Mouse (Mus musculus): ENCODE measurements around the gene Ssrp1. TPM values are rescaled to one million over a fixed set of nuclear protein-coding genes. Genes with fewer than 3 reads are reported as not detected.
A peak's percentile ranks its signal among the peaks of the same experiment; 100 is the strongest.

Ssrp1 gene
- 199 and 216 TPM in 2 replicates for polyA plus RNA-seq (2015; fragmentation: Nextera tagmentation; extraction: Ambion mirVana)

- peak; percentile 87 for DNase-seq
- under 1% methylated on average over 66 of the region's 66 CpGs for WGBS (ENCODE audit: insufficient replicate concordance)
- Histone ChIP-seq H3K9ac (peak within 1 kb of the TSS; percentile 90), H3K27me3 (peaks cover 34% of the 10 kb centered on the region), H3K9me3 (replicated peaks) (no peaks in the 10 kb centered on the region), H3K36me3 (peaks cover 40% of the 10 kb centered on the region), H3K4me1 (replicated peaks) (peaks cover 31% of the 10 kb centered on the region), H3K4me3 (replicated peaks) (peak within 1 kb of the TSS; percentile 79), H3K4me2 (peak within 1 kb of the TSS; percentile 82), H3K27ac (peak within 1 kb of the TSS; percentile 83)
- ATAC-seq (ENCODE audit: low read depth) = peak; percentile 90
Measured at GRCm38 (mm10) chr2:85037047-85038026, at the start of gene Ssrp1, which contains the start of gene P2rx3. Gene Ssrp1 (plus strand): TSS chr2:85037234. Gene P2rx3 (minus strand): TSS chr2:85037462.

- DNase-seq (no peak), ATAC-seq (ENCODE audit: low read depth) (no peak)
- Histone ChIP-seq H3K4me3 (replicated peaks) (no peak within 1 kb of the TSS), H3K9me3 (replicated peaks) (no peaks in the 10 kb centered on the region), H3K36me3 (no peaks in the 10 kb centered on the region), H3K9ac (no peak within 1 kb of the TSS), H3K4me2 (no peak within 1 kb of the TSS), H3K4me1 (replicated peaks) (0 out of 2 replicates have a peak, but pooled peaks cover 4% of the 10 kb centered on the region), H3K27ac (no peak within 1 kb of the TSS), H3K27me3 (peaks cover 49% of the 10 kb centered on the region)
- 9% methylated on average over 1 of the region's 1 CpGs for WGBS (ENCODE audit: insufficient replicate concordance)
Measured at GRCm38 (mm10) chr2:84987930-84988329, 49.1 kb upstream of the Ssrp1 start, which contains the start of gene Prg3. Gene Prg3 (plus strand): TSS chr2:84988215.

- ATAC-seq (ENCODE audit: low read depth) (peak; percentile 68), DNase-seq (no peak)
- Histone ChIP-seq H3K27me3 (peaks cover 22% of the 10 kb centered on the region; the same call in 1 of the 2 replicates), H3K4me3 (replicated peaks) (no peak overlapping the region), H3K9ac (no peak overlapping the region), H3K4me2 (no peak overlapping the region), H3K4me1 (replicated peaks) (peaks cover 42% of the 10 kb centered on the region), H3K9me3 (replicated peaks) (no peaks in the 10 kb centered on the region), H3K27ac (no peak overlapping the region), H3K36me3 (no peaks in the 10 kb centered on the region)
- 16% methylated on average over 2 of the region's 2 CpGs for WGBS (ENCODE audit: insufficient replicate concordance)
Measured at GRCm38 (mm10) chr2:84996376-84996775, 40.7 kb upstream of the Ssrp1 start.

GRCm38 (mm10) chr2:84999486-85000181 is 37.4 kb upstream of the Ssrp1 start:
- H3K27me3 ChIP-seq = peaks cover 11% of the 10 kb centered on the region; the same call in 1 of the 2 replicates
- no peaks in the 10 kb centered on the region for H3K36me3 ChIP-seq
- peak overlapping the region; percentile 20 for H3K27ac ChIP-seq
- no peak overlapping the region for H3K4me3 ChIP-seq (replicated peaks)
- DNase-seq = no peak
- peak overlapping the region; percentile 19; the same call in 1 of the 2 replicates for H3K9ac ChIP-seq
- peak overlapping the region; percentile 4; the same call in 1 of the 2 replicates for H3K4me2 ChIP-seq
- no peaks in the 10 kb centered on the region for H3K9me3 ChIP-seq (replicated peaks)
- WGBS (ENCODE audit: insufficient replicate concordance) = 64% methylated on average over 3 of the region's 3 CpGs
- peak; percentile 68 for ATAC-seq (ENCODE audit: low read depth)
- peaks cover 45% of the 10 kb centered on the region for H3K4me1 ChIP-seq (replicated peaks)

- ATAC-seq (ENCODE audit: low read depth) (no peak), DNase-seq (no peak)
- Histone ChIP-seq H3K4me1 (replicated peaks) (peaks cover 36% of the 10 kb centered on the region), H3K4me2 (no peak overlapping the region), H3K27me3 (peaks cover 6% of the 10 kb centered on the region; the same call in 1 of the 2 replicates), H3K9me3 (replicated peaks) (no peaks in the 10 kb centered on the region), H3K4me3 (replicated peaks) (no peak overlapping the region), H3K36me3 (no peaks in the 10 kb centered on the region), H3K9ac (no peak overlapping the region), H3K27ac (no peak overlapping the region)
- 66% methylated on average over 13 of the region's 13 CpGs for WGBS (ENCODE audit: insufficient replicate concordance)
Measured at GRCm38 (mm10) chr2:85001497-85001896, 35.5 kb upstream of the Ssrp1 start.

GRCm38 (mm10) chr2:85002575-85002974 is 34.5 kb upstream of the Ssrp1 start:
- no peaks in the 10 kb centered on the region for H3K36me3 ChIP-seq
- no peak for DNase-seq
- no peak overlapping the region for H3K4me2 ChIP-seq
- no peak overlapping the region for H3K27ac ChIP-seq
- H3K4me3 ChIP-seq (replicated peaks) = no peak overlapping the region
- H3K27me3 ChIP-seq = peaks cover 6% of the 10 kb centered on the region; the same call in 1 of the 2 replicates
- H3K4me1 ChIP-seq (replicated peaks) = peaks cover 37% of the 10 kb centered on the region
- H3K9ac ChIP-seq = no peak overlapping the region
- WGBS (ENCODE audit: insufficient replicate concordance) = 82% methylated on average over 8 of the region's 8 CpGs
- ATAC-seq (ENCODE audit: low read depth) = no peak
- H3K9me3 ChIP-seq (replicated peaks) = no peaks in the 10 kb centered on the region

GRCm38 (mm10) chr2:85004341-85004740 is 32.7 kb upstream of the Ssrp1 start:
- DNase-seq (no peak), ATAC-seq (ENCODE audit: low read depth) (no peak)
- WGBS (ENCODE audit: insufficient replicate concordance) = 70% methylated on average over 4 of the region's 4 CpGs

GRCm38 (mm10) chr2:85006600-85006999 is 30.4 kb upstream of the Ssrp1 start:
- no peak for ATAC-seq (ENCODE audit: low read depth)
- Histone ChIP-seq H3K4me3 (replicated peaks) (no peak overlapping the region), H3K4me2 (no peak overlapping the region), H3K36me3 (no peaks in the 10 kb centered on the region), H3K9ac (no peak overlapping the region), H3K27me3 (peaks cover 6% of the 10 kb centered on the region; the same call in 1 of the 2 replicates), H3K27ac (no peak overlapping the region), H3K9me3 (replicated peaks) (no peaks in the 10 kb centered on the region), H3K4me1 (replicated peaks) (peaks cover 49% of the 10 kb centered on the region)
- DNase-seq = no peak
- WGBS (ENCODE audit: insufficient replicate concordance) = 74% methylated on average over 7 of the region's 7 CpGs

More at GRCm38 (mm10) chr2:85004341-85004740, 32.7 kb upstream of the Ssrp1 start:
- Histone ChIP-seq H3K4me3 (replicated peaks) (no peak overlapping the region), H3K27me3 (peaks cover 6% of the 10 kb centered on the region; the same call in 1 of the 2 replicates), H3K9ac (no peak overlapping the region), H3K4me1 (replicated peaks) (peaks cover 47% of the 10 kb centered on the region), H3K9me3 (replicated peaks) (no peaks in the 10 kb centered on the region), H3K27ac (no peak overlapping the region), H3K36me3 (no peaks in the 10 kb centered on the region), H3K4me2 (no peak overlapping the region)

- H3K4me1 ChIP-seq (replicated peaks) = peaks cover 58% of the 10 kb centered on the region
- H3K27me3 ChIP-seq = peaks cover 6% of the 10 kb centered on the region; the same call in 1 of the 2 replicates
- 20% methylated on average over 4 of the region's 4 CpGs for WGBS (ENCODE audit: insufficient replicate concordance)
- DNase-seq (peak; percentile 27), ATAC-seq (ENCODE audit: low read depth) (no peak)
- no peak overlapping the region for H3K4me2 ChIP-seq
- H3K9me3 ChIP-seq (replicated peaks) = no peaks in the 10 kb centered on the region
- H3K27ac ChIP-seq = no peak overlapping the region
- H3K36me3 ChIP-seq = no peaks in the 10 kb centered on the region
- H3K9ac ChIP-seq = no peak overlapping the region
- no peak overlapping the region for H3K4me3 ChIP-seq (replicated peaks)
Measured at GRCm38 (mm10) chr2:85007729-85008128, 29.3 kb upstream of the Ssrp1 start.

- Histone ChIP-seq H3K4me1 (replicated peaks) (peaks cover 72% of the 10 kb centered on the region), H3K36me3 (no peaks in the 10 kb centered on the region), H3K9me3 (replicated peaks) (no peaks in the 10 kb centered on the region), H3K27me3 (peaks cover 6% of the 10 kb centered on the region; the same call in 1 of the 2 replicates), H3K9ac (no peak overlapping the region), H3K4me3 (replicated peaks) (no peak overlapping the region), H3K27ac (peak overlapping the region; percentile 95), H3K4me2 (no peak overlapping the region)
- WGBS (ENCODE audit: insufficient replicate concordance) = 52% methylated on average over 2 of the region's 2 CpGs
- DNase-seq (no peak), ATAC-seq (ENCODE audit: low read depth) (no peak)
Measured at GRCm38 (mm10) chr2:85009212-85009611, 27.8 kb upstream of the Ssrp1 start.
